Mouse (Mus musculus) colon, adult 2 months (tissue): ENCODE data around the gene Zfp987. TPM values are rescaled to one million over a fixed set of nuclear protein-coding genes. Genes with fewer than 3 reads are reported as not detected.

ENCODE experiments used
- polyA plus RNA-seq: library from polyadenylated mRNA; depleted of rRNA; stranded (reverse); fragments of >200 nt; gene quantifications from 2 replicates; pipeline ENCODE4 v1.2.3, GENCODE M21; 2012; rRNA removed

Gene Zfp987
- polyA plus RNA-seq = not detected in 2 replicates

GRCm38 (mm10) chr4:146096998-146097397, at the start of gene Zfp987:
Zfp987 (plus strand) TSS chr4:146097298.

GRCm38 (mm10) chr4:146156524-146156923, 59.4 kb downstream of the Zfp987 start, which contains the start of gene Zfp600:
Zfp600 (plus strand) TSS chr4:146156824.

Other genes starting within 250 kb of the Zfp987 start
- not detected in 2 replicates for gene Zfp986, start 228.5 kb upstream of the Zfp987 start, polyA plus RNA-seq
- not detected in 2 replicates for gene Zfp600, start 59.5 kb downstream of the Zfp987 start, polyA plus RNA-seq